Mouse (Mus musculus): ENCODE data around the gene Ppox. TPM values are rescaled to one million over a fixed set of nuclear protein-coding genes. Genes with fewer than 3 reads are reported as not detected.

Gene Ppox
- total RNA-seq, 2 experiments from 2014 or later: 20.4 to 21.8 TPM

DNA sequence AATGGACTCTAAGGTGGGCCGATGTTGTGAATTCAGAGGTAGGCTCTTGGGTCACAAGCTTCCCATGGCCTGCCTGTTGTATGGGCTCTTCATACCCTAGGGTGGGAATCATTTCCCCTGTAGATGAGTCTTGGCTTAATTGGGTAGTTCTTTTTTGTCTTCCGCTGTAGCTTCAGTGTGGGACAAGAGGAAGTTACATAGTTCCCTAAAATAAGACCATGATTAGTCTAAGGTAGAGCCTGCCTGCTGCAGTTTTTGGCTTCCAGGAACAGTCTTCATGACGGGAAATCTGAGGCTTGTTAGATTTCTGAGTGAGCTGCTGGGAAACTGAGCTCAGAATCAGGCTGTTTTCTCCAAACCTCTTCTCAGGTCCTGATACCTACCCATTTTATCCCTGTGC lies 8.9 kb downstream of the Ppox start:
- no peak for DNase-seq (ENCODE audit: extremely low spot score in 1 of 2, low spot score in 2 of 2)
- intact Hi-C loops (cut with DNase I): no loop called here

DNA sequence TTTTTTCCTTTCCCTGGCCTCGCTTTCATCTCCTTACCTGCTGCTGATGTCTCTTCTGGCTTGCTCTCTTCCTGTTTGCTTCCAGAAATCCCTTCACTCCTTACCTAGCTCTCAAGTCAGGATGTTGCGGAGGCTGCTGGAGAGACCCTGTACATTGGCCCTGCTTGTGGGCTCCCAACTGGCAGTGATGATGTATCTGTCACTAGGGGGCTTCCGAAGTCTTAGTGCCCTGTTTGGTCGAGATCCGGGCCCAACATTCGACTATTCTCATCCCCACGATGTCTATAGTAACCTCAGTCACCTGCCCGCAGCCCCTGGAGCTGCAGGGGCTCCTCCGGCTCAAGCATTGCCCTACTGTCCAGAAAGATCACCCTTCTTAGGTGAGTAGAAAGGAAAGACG lies 9.4 kb downstream of the Ppox start:
- intact Hi-C loops (cut with DNase I): no loop called here
- no peak for DNase-seq (ENCODE audit: extremely low spot score in 1 of 2, low spot score in 2 of 2)

DNA sequence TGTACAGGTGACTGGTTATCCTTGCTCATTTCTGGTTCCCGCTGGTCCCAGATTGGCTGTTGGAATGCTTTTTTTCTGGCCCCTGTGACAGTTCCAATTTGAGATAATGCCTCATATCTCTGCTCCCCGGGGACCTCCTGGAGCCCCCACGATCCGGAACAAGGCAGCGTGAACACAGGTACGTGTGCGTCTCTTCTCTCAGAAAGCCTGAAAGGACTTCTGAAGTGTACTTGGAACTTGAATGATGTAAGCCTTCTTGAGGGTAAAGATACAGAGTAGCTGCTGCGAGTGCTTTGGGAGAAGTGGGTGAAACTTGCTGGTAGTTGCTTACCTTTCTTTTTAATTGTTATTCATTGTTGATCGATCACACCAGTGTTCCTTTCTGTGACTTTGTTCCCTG lies 9.8 kb downstream of the Ppox start:
- DNase-seq (ENCODE audit: extremely low spot score in 1 of 2, low spot score in 2 of 2): no peak
- intact Hi-C loops (cut with DNase I): no loop called here

DNA sequence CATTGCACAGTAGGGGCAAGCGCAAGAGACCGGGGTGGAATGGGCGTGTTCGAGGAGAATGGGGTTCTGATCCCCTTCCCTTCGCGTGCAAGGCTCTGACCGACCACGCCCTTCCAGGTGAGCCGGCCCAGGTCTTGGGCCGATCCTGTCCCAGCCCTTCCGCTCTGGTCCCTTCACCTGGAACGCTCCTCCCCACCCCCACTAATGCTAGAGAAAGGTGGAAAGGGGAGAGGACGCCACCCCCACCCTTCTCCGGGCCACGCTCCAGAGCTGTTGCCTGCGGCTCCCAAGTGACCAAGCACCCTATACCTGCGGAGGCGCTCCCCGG lies 10.4 kb downstream of the Ppox start:
- DNase-seq (ENCODE audit: extremely low spot score in 1 of 2, low spot score in 2 of 2): peak in 1 of 2 experiments; percentile 56
- intact Hi-C loops (cut with DNase I): no loop called here

DNA sequence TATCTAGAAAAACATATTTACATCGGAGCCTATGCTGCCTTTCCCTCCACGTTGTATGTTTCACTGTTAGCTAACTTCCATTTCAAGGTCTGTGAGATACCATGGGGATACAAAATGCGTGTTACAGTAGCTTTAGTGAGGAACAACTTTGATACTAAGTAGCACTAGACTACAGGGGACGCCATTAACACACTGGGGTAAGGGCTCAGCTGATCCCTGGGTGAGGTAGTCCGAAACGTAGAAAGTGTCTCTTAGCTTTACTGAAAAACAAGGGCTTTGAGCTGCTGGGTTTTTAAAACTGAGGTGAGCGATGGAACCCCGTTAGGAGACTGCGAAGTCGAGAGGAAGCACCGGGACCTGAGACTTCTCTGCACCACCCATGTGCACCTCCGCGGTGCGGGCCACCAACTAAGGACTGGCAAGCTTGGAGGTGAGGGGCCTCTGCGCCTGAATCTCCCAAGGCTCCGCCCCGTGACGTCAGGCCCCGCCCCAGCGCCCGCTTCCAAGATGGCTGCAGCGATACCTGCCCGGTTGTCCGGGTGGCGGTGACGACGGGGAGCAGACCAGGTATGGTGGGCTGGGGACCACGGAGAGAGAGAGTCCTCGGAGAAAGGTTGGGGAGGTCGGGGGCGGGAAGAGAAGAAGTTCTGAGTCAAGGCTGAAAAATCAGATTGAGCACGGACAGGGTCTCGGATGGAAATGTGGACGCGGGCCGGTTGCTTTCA lies 11.0 kb downstream of the Ppox start, which contains the start of gene B4galt3:
Gene B4galt3, plus strand, starts transcription at position 481 of the 725 bp plus-strand sequence.
- DNase-seq (ENCODE audit: extremely low spot score in 1 of 2, low spot score in 2 of 2): peak; percentile 91 to 95
- intact Hi-C loops (cut with DNase I): no loop called here

DNA sequence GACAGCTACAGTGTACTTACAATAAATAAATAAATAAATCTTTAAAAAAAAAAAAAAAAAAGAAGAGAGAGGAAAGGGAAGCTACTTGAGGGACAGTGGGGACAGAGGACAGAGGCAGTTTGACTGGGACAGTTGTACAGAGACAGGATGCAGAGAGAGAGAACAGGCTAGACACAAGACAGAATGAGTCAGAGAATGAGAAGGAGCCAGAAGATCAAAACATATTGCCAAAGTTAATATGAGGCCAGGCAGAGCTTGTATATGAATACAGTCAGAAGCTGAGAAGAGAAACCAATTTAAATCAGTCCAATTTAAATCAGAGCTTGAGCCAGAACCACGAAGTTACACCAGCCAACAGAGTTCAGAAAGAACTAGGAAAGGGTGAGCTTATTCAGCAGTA lies 12.6 kb downstream of the Ppox start:
- intact Hi-C loops (cut with DNase I): no loop called here
- no peak for DNase-seq (ENCODE audit: extremely low spot score in 1 of 2, low spot score in 2 of 2)

DNA sequence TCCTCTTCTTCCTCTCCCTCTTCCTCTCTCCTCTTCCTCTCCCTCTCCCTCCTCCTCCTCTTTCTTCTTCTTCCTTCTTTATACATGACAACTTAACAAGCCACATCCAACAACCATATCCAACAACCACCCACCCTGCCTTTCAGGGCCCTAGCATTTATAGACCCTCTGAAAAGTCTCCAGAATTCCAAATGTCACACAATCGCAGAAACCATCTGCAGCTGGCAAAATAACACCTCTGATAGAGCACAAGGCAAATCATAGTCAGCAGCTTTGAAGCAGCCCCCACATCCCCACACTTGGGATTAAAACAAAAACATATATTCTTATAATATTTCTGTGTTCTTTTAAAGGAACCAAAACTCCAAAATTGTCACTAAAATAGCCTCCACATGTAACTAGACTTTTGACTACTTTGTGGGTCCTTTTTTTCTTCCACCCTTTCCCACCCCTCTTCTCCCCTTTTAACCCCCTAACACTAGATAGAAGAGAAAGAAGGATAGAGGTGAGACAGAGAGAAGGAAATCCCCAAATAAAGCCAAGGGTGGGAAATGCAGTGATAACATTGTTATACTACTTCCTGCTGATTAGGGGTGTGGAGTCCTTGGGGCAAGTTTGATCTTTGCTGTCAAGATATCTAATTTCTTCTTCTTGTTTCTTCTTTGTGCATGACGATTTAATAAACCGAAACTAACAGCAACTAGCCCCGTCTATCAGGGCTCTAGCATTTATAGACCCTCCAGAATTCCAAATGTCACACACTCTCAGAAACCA lies 14.8 kb downstream of the Ppox start:
- intact Hi-C loops (cut with DNase I): no loop called here
- no peak for DNase-seq (ENCODE audit: extremely low spot score in 1 of 2, low spot score in 2 of 2)

DNA sequence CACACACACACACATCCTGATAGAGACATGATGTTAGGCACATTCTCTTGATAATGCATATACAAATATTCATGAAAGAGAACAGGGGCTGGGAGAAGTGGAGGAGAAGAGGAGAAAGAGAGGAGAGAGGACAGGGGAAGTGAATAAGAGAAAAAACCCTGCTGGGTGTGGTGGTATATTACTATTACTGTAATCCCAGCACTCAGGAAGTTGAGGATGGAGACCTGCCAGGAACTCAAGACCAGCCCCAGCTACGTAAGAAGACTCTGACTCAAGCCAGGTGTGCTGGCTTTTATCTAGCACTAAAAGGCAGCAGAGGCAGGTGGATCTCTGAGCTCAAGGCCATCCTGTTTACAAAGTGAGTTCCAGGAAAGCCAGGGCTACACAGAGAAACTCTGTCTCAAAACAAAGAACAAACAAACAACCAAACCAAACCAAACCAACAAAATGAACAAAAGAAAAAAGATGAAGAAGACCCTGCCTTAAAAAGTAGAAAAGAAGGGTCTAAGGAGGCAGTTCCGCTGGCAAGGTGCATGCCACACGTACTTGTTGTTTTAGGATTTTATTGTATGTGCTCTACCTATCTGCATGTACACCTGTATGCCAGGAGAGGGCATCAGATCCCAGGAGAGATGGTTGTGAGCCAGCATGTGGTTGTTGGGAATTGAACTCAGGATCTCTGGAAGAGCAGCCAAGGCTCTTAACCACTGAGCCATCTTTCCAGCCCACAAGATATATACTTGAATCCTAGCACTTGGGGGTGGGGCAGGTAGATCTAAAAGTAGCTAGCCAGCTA lies 17.1 kb downstream of the Ppox start:
- intact Hi-C loops (cut with DNase I): no loop called here
- no peak for DNase-seq (ENCODE audit: extremely low spot score in 1 of 2, low spot score in 2 of 2)

DNA sequence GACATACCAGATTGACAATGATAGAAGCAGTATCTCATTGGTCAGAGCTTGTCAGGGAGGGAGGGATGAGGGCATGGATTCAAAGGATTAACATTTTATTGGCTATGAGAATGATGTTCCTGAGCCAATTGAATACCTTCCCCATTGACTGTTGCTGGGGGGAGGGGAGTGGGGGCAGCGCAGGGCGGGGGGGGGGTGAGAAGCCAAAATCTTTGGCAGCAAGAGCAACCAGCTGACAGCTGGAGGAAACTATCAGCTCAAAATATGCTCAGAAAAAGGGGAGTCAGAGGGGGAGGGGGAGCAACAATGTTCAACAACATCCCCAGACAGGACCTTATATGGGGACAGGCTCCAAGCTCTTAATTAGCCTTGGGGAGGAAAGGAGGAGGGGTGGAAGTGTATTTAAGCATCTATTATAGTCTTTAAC lies 17.8 kb downstream of the Ppox start:
- DNase-seq (ENCODE audit: extremely low spot score in 1 of 2, low spot score in 2 of 2): peak in 1 of 2 experiments; percentile 73
- intact Hi-C loops (cut with DNase I): no loop called here

DNA sequence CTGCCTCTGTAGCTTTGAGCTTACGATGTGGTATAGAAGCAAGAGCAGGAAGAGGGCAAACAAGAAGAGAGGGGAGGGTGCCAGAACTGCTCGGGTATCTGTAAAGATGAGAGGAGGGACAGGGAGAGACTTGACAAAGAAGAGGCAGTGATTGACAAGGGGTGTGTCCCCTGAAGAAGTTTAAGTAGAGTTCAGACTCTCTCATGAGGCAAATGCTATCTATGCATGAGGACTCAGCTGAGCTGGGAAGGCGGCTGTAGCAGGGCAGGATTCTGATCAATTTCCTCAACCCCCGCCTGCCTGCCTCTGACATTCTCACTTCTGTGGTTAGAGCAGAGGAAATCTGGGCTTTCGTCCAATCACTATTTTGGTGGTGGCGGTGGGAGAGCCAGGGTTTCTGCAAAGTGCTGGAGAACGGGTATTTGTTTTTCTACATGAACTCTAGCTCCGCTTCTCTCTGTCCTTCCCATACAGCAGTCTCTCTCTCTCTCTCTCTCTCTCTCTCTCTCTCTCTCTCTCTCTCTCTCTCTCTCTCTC lies 18.3 kb downstream of the Ppox start:
- peak; percentile 84 to 89 for DNase-seq (ENCODE audit: extremely low spot score in 1 of 2, low spot score in 2 of 2)
- intact Hi-C loops (cut with DNase I): no loop called here

DNA sequence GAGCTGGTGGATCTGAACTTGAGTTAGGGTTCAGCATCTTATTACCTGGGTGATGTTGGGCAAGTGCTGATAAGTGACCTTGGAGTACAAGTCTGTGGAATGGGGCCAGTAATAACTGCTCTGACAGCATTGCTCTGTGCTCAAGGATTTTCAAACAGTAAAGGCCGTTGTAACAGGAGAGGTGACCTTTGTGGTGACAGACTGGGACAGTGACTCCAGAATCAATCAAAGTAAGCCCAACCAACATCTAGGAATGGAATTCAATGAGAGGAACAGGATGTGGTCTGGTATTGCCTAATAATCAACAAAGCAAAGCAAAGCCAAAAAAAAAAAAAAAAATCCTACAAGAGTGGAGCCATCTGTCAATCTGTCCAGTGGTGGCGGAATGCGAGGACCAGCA lies 20.7 kb downstream of the Ppox start:
- no peak for DNase-seq (ENCODE audit: extremely low spot score in 1 of 2, low spot score in 2 of 2)
- intact Hi-C loops (cut with DNase I): no loop called here

DNA sequence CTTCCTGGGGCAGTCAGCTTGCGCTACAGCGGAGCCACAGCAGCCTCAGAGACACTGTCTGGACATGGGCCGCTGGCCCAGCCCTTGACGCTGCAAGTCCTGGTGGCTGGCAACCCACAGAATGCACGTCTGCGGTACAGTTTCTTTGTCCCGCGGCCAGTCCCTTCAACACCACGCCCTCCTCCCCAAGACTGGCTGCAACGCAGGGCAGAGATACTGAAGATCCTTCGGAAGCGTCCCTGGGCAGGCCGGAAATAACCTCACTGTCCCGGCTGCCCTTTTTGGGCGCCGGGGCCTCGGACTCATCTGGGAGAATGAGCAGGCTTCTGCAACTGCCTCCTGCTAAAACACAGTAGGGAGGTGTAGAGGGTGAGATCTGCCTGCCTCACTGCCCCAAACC lies 22.1 kb downstream of the Ppox start:
- DNase-seq (ENCODE audit: extremely low spot score in 1 of 2, low spot score in 2 of 2): no peak
- intact Hi-C loops (cut with DNase I): loop anchor here (10.0 kb wide), 1 partner anchor 364 kb away; no protein-coding TSS in a partner anchor

DNA sequence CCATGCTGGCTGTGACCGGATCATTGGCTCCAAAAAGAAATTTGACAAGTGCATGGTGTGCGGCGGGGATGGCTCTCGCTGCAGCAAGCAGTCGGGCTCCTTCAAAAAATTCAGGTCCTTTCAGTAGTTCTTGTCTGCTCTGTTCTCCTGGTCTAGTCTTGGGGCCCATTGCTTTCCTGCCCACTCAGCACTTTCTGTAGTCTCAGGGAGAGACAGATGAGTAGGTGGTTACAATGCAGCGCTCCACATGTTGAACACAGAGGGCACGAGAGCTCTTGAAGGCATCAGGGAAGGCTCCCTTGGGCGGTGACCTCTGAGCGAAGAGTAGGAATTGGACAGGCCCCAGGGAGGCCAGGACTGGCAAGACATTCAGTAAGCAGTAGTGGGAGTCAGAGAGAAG lies 23.2 kb downstream of the Ppox start:
- intact Hi-C loops (cut with DNase I): loop anchor here (10.0 kb wide), 1 partner anchor 363 kb away; no protein-coding TSS in a partner anchor

DNA sequence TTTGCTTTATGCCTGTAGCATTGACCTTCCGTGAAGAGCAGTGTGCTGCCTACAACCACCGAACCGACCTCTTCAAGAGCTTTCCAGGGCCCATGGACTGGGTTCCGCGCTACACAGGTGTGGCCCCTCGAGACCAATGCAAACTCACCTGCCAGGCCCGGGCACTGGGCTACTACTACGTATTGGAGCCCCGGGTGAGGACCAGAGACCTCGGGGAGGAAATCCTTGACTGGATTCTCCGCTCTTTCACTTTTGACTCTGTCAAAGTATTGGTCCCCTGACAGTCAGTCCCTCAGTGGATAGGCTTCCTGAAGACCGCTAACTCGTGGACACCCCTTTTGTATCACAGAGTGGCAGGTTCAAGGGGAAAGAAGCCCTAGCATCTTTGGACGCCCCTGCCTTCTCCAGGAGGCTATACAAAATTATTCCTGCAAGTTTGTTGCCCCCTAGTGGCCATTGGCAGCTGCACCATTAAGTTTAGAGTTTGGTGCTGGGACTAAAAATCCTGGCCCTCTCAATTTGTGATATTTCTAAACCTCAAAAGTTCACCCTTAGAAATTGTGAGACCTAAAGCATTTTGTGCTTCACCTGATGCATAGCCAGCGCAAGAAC lies 23.9 kb downstream of the Ppox start:
- peak in 1 of 2 experiments; percentile 72 for DNase-seq (ENCODE audit: extremely low spot score in 1 of 2, low spot score in 2 of 2)
- intact Hi-C loops (cut with DNase I): loop anchor here (10.0 kb wide), 1 partner anchor 362 kb away; no protein-coding TSS in a partner anchor

More for the DNA sequence above, 23.2 kb downstream of the Ppox start:
- no peak for DNase-seq (ENCODE audit: extremely low spot score in 1 of 2, low spot score in 2 of 2)

DNA sequence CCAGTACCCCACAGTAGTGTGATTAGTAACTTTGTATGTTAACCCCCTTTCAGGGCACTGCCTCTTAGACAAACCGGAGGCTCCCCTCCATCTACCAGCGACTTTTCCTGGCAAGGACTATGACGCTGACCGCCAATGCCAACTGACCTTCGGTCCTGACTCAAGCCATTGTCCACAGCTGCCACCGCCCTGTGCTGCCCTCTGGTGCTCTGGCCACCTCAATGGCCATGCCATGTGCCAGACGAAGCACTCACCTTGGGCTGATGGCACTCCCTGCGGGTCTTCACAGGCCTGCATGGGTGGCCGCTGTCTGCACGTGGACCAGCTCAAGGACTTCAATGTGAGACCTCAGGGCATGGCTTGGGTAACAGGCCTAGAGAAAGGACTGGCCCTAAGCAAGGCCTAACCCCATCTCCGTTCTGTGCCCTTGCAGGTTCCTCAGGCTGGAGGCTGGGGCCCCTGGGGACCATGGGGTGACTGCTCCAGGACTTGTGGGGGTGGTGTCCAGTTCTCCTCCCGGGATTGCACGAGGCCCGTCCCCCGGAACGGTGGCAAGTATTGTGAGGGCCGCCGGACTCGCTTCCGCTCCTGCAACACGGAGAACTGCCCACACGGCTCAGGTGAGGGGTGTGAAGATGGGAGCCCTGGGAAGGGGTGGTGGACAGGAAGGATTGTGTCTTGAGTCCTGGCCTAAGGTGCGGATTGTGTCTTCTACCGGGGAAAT lies 24.7 kb downstream of the Ppox start:
- intact Hi-C loops (cut with DNase I): loop anchor here (10.0 kb wide), 1 partner anchor 361 kb away; no protein-coding TSS in a partner anchor
- DNase-seq (ENCODE audit: extremely low spot score in 1 of 2, low spot score in 2 of 2): no peak

DNA sequence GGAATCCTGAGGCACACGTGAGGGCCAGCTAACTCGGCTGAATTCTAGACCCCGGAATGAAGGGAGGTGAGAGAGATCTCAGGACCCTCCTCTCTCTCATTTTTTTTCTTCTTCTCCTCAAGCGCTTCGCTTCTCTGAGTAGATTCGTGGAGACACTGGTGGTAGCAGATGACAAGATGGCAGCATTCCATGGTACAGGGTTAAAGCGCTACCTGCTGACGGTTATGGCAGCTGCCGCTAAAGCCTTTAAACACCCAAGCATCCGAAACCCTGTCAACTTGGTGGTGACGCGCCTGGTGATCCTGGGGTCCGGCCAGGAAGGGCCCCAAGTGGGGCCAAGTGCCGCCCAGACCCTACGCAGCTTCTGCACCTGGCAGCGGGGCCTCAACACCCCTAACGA lies 28.6 kb downstream of the Ppox start:
- intact Hi-C loops (cut with DNase I): loop anchor here (5.0 to 10.0 kb wide), 2 partner anchors 140 to 358 kb away; partner anchors contain the start of gene Cfap126
- DNase-seq (ENCODE audit: extremely low spot score in 1 of 2, low spot score in 2 of 2): no peak

DNA sequence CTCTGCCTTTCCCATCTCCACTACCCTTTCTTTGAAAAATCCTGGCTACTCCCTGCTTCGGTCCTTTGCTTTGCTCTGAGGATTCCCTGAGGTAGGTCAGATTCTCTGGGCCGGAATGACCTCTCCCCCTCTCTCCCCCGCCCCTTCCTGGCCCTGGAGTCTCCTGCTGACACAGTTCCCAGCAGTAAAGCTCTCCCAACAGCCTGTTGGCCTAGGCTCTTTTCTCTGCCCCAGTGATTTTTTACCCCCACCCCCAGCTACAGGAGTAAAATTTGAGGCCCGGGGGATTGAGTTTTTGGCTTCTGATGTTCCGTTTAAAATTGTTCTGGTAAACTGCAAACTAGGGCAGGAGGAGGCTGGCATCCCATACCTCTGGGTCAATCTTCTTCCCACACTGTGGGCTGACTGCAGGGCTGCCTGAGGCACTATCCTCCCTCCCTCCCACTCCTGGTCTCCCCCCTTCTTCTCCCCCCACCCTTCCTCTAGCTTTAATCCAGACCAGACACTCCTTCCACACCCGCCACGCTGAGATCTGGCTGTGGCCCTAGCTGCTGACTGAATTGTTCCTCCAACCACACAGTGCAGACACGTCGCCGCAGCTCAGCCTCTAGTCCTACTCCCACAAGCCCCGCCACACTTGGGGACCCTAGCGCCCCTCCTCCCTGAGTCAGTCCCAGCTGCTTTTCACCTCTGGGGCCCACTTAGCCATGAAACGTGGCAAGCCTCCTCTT lies 29.2 kb downstream of the Ppox start:
- intact Hi-C loops (cut with DNase I): loop anchor here (5.0 to 10.0 kb wide), 2 partner anchors 139 to 357 kb away; partner anchors contain the start of gene Cfap126
- DNase-seq (ENCODE audit: extremely low spot score in 1 of 2, low spot score in 2 of 2): peak in 1 of 2 experiments; percentile 61

All from left cerebral cortex, postnatal 10 days (tissue).